Mouse (Mus musculus): ENCODE data around the gene Hrk. TPM values are rescaled to one million over a fixed set of nuclear protein-coding genes. Genes with fewer than 3 reads are reported as not detected.

Gene Hrk
- polyA plus RNA-seq, 1 experiment, result 22.1 TPM

DNA sequence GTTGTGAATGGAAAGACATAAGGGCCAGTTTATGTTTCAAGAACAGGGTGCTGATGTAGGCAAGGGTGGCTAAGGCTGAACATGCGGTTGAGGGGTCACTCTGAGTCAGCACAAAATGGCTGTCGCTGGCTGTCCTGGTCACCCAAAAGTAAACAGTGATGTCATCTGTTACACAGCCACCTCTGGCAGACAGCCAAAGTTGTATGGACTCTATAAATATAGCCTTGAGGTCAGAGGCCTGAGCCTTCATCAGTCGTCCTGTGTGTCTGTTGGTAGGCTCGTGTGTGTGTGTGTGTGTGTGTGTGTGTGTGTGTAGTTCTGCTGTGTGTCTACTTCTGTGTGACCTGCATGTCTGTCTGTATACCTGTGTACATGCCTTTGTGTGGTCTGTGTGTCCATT lies 7.5 kb upstream of the Hrk start:
- no peak for DNase-seq (ENCODE audit: extremely low spot score in 1 of 2, low spot score in 1 of 2)

DNA sequence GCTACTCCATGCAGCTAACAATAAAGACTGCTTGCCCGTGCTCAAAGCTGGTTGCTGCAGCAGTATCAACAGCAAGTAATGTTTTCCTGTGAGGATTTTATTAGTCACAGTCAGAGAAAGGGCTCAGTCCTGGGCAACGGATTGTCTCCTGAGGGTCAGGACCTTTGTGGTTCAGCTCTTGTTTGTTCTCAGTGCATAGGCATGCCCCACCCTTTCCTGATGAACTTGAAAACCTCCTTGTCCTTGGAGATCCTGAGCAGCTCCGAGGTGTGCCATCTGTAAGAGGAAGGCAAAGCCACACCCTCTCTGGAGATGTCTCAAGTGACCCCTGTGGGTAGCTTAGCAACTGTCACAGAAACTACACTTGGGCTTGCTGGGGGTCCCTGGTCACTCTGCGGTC lies 3.8 kb upstream of the Hrk start:
- DNase-seq (ENCODE audit: extremely low spot score in 1 of 2, low spot score in 1 of 2), result no peak

DNA sequence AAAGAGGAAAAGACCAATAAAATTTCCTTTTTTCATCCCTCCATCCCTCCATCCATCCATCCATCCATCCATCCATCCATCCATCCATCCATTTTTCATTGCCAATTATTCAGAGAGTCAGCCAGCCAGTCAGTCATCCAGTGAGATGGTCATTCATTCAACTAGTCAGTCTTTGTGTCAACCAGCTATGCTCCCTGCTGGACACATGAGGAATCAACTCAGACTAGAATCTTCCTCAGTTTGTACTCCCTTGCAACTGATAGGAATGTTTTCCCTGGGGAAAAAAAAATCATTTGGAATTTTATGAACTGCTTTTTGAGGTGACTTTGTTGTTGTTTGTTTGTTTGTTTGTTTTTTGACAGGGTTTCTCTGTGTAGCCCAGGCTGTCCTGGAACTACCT lies 1.0 kb downstream of the Hrk start:
- no peak for DNase-seq (ENCODE audit: extremely low spot score in 1 of 2, low spot score in 1 of 2)

DNA sequence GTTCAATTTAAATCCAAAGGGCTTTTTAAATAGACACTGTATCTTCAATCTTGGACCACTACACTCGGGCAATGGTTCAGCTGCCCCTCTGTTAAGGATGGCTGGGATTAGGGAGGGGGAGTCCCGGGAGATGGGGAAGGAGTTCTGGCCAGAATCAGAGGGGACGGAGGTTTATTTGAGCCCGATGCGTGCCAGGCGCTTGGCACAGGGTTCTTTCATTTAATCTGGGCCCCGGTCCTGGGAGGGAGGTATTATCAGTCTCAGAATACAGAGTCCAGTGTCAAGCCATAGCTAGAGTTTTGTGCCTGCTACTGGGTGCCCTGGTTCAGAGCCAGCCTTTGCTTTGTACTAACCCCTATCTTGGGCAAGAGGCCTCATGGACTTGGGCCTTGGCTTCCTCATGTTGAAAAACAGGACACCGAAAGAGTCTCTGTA lies 3.1 kb downstream of the Hrk start:
- peak in 1 of 2 experiments; percentile 46 for DNase-seq (ENCODE audit: extremely low spot score in 1 of 2, low spot score in 1 of 2)

DNA sequence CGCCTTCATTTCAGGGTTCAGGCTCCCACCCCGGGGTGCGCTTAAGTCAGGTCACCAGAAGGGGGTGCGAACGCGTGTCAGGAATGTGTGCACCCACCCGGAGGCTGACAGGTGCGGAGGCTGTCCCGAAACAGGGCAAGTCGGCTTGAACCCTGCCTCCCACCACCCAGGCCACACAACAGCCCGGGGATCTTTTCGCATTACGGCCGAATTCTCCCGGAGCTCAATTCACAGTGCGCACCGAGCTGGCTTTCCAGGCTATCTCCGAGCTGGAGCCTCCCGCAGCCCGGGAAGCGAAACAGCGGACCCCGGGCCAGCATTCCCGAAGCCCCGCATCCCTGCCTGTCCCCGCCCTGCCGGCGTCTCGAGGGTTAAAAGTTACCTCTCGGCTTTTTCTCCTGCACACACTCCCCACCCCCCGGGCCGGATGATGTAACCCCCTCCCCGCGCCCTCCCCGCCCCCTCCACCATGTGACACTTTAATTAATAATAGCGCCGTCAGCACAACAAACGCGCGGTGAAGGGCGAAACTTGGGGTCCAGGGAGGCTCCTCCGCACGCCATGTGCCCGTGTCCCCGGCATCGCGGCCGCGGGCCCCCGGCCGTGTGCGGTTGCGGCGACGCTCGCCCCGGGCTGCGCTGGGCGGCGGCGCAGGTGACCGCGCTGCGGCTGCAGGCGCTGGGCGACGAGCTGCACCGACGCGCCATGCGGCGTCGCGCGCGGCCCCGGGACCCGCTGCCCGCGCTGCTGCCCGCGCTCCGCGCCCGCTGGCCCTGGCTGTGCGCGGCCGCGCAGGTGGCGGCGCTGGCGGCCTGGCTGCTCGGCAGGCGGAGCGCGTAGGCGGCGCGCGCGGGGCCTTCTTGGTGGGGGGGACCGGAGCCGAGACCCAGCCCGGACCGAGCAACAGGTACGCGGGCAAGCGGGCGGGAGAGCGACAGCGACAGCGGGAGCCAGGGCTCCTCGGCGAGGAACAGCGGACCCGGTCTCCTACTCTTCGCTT lies 5.1 kb downstream of the Hrk start:
- DNase-seq (ENCODE audit: extremely low spot score in 1 of 2, low spot score in 1 of 2), result peak in 1 of 2 experiments; percentile 48

DNA sequence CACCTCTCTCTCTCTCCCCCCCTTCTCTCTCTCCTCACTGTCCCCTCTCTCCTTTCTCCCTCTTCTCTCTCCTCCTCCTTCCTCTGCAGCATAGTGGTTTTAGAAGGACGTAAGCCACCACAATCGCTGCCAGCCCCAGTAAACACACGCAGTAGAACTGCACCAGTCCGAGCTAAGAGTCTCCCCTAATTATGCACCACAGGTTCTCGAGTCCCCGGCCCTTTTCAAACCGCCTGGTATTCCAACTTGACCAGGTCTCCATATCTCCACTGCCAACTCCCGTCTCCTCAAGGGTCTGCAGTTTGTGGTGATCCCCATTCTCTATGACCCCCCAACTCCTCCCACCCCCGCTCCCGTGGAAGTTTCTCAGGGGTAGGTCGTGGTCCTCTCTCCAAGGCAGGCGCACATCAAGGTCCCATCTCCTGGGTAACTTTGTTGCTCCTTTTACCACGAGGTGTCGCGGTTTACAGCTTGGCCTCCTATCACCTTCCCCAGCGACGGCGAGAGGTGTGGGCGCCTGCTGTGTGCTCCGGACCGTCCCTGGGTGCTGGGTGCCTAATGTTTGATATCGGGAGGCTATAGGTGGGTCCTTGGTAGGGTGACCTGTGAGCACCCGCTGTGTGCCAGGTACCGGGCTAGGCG lies 6.6 kb downstream of the Hrk start:
- DNase-seq (ENCODE audit: extremely low spot score in 1 of 2, low spot score in 1 of 2), result peak in 1 of 2 experiments; percentile 43

DNA sequence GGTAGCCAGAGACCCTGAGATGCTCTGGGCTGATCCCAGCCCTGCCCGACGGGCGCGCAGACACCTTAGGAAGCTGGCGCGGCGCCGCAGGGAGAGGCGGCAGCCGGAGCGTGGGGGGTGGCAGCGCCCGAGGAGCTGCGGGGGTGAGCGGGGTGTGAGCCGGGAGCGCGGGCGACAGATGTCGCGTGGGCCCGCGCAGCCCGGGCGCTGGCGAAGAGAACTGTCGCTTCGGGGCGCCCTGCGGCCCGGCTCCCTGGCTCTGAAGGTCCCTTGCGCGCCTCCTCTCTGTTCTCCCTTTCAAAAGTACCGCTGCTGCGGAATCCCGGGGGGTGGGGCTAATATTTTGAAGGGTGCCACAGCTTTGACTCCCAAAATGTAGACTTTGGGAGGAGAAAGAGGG lies 7.2 kb downstream of the Hrk start:
- peak in 1 of 2 experiments; percentile 69 for DNase-seq (ENCODE audit: extremely low spot score in 1 of 2, low spot score in 1 of 2)

DNA sequence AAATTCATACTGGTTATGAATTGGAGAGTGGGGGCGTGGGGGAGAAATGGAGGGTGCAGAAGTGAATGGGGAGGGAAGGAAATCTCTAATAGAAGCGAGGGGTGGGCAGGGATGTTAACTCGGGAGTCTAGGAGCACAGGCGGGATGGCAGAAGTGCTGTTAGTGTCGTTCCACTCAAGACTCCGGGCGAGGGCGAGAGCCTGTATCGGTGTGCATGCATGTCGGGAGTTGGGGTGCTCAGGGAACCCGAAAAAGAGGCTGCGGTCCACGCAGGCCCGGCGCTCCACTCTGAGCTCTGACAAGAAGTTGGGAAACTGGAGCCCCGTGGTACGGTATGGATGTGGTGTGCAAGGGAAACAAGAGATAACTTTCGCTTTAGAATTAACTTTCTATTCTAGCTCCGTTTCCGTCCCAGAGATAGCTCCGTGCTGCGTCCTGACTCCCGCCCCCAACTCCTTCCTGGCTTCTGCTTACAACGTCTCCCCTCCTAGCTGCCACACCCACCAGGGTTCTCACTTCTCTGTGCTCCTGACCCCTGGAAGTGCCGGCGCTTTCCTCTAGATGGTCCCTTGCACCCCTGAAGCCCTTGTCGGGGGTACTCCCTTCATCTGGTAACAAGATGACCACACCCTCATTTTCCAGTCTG lies 7.8 kb downstream of the Hrk start:
- no peak for DNase-seq (ENCODE audit: extremely low spot score in 1 of 2, low spot score in 1 of 2)

DNA sequence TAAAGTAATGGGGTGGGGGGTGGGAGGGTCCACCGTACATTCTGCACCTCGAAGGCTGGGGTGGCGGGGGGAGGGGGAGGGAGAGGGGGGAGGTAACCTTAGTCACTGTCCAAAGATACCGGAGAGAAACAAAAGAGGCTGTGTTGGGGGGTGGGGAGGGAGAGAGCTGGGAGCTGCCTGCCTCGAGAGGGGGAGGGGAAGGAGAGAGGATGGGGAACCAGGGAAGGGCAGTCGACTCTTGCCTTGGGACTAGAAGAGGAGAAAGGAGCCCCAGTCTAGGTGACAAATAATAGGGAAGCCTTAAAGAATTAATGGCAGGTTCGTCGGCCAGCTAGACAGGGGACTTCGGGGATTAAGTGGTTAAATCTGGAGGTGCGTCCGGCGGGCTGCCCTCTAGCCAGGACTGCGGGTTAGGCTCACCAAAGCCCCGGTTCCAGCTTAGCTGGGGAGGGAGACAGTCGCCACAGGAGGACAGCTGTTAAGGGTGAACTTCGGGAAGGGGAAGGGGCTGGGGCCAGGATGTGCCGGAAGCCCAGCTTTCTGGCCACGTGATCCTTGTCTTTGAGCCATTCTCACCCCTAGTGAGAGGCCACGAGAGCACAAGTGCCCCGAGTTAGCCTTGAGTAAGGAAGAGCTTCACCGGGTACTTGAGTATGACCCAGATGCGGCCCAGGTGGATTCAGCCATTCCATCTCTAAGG lies 10.0 kb downstream of the Hrk start:
- no peak for DNase-seq (ENCODE audit: extremely low spot score in 1 of 2, low spot score in 1 of 2)

DNA sequence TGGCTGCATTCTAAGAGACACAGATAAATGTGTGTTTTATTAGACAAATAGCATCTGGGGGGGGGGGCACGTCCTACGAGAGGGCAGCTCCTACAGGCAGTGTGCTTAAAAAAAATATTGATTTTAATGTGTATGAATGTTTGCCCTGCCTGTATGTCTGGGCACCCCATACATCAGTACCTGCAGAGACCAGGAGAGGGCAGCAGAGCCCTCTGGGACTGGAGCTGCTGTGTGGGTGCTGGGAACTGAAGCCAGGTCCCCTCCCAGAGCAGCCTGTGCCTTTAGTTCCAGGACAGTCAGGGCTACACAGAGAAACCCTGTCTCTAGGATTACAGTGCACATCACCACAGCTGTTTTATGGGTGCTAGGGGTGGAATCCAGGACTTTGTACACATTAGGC lies 10.7 kb downstream of the Hrk start:
- no peak for DNase-seq (ENCODE audit: extremely low spot score in 1 of 2, low spot score in 1 of 2)

DNA sequence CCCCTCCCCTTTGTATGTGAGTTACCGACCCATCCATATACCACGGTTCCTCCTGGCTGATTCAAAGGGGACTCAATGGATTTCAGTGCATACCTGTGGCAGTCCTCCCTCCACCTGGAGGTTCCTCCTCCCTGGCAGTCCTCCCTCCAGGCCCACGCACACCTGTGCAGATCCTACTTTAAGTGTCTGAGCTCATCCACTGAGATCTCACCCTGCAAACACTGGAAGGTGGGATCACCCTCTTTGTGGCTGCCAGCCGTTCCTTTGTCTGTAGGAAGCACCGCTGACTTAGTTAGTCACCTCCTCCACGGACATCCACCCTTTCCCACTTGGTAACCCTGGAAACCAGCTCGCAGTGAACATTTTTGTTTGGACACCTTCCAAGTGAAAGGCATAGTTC lies 13.2 kb downstream of the Hrk start:
- DNase-seq (ENCODE audit: extremely low spot score in 1 of 2, low spot score in 1 of 2), result no peak

DNA sequence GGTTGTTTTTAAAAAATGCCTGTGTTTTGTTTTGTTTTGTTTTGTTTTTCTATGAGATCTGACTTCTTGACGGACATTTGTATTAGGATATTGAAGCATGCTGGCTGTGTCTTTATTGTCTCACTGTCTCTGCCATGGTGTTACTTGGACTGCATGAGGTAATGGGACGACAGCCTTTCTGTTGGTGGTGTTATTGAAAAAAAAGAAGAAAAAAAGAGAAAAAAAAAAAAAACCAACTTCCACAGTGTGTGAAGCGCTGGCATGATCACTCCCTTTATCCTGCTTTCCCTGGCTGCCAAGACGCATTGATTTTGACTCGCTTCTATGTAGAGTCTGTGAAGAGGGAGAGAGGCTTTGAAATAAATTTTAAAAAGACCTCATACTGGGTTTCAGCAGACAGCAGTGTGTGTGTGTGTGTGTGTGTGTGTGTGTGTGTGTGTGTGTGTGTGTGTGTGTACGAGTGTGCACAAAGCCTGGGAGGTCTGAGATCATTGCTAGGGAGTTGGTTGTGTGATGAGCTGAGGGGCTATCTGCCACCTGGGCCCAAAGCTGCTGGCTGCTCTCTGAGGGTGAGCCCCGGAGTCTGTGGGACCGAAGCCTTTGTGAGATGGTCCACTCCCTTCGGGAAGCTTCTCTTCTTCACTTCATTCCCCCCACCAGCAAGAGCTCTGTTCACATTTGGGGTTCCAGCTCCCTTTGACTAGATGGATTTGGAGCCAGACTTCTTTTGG lies 22.6 kb downstream of the Hrk start:
- no peak for DNase-seq (ENCODE audit: extremely low spot score in 1 of 2, low spot score in 1 of 2)

DNA sequence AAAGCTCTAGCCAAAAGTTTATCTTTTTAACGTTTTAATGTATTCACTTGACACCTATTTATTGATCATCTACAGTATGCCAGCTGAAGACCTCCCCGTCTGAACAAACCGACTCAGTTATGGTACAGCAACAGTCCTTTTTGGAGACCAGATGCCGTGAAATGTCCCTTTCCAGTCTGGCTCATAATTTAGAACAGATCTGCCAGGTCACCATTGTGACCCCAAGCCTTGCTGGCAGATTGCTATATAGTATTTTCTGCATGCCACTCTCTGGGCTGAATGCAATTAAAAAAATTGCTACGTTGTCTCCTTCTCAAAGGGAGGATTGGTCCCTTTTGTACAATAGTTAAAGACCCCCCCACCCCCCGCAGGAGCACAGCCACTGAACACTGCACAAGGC lies 23.9 kb downstream of the Hrk start:
- no peak for DNase-seq (ENCODE audit: extremely low spot score in 1 of 2, low spot score in 1 of 2)

DNA sequence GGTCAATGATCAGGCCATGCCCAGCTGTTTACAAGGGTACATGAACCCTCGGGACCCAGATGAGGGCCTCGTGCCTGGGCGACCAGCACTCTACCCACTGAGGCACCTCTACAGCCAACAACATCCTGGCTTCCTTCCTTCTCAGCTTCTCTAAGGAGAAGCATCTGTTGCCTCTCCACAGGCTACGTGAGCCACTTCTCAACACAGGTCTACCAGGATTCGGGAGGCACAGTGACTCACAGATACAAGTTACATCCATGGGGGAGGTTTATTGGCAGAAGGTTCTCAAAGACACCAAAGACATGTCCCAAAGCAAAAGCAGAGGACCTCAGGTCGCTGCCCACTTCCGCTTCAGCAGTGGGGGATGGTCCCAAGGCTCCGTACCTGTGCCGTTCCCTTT lies 26.0 kb downstream of the Hrk start:
- no peak for DNase-seq (ENCODE audit: extremely low spot score in 1 of 2, low spot score in 1 of 2)

DNA sequence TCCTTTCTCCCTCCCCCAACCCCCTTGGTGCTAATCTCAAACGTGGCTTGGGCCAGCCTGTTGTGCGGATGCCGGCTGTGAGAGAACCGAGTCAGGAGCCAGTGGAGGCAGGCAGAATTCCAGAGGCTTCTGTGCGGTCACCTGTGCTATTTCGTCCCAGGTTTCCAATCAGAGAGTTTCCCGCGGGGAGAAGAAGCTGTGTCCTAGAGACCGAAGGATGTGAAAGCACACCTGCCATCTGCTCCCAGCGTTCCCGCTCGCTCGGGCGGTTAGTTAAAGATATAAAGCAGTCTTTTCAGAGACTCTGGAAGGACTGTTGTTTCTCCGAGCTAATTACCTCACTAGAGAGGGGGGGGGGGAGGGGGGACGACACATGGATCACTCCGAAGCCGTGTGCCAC lies 27.8 kb downstream of the Hrk start:
- no peak for DNase-seq (ENCODE audit: extremely low spot score in 1 of 2, low spot score in 1 of 2)

DNA sequence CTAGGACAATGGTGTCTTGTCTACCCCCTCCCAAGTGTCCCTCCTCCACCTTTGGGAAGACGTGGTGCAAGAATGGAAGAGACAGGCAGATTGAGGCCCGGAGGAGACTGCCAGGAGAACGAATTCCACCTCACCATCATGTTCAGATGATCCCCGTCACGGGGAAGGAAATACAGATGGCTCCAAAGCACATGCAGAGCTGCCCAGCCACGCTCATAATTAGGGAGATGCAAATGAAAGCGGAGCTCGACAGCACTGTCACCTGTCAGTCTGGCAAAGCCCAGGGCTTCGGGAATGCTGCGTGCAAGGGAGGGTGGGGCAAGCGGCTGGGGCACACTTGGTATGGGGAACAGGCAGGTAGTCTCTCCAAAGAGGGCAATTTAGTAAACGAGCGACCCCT lies 33.0 kb downstream of the Hrk start:
- no peak for DNase-seq (ENCODE audit: extremely low spot score in 1 of 2, low spot score in 1 of 2)

DNA sequence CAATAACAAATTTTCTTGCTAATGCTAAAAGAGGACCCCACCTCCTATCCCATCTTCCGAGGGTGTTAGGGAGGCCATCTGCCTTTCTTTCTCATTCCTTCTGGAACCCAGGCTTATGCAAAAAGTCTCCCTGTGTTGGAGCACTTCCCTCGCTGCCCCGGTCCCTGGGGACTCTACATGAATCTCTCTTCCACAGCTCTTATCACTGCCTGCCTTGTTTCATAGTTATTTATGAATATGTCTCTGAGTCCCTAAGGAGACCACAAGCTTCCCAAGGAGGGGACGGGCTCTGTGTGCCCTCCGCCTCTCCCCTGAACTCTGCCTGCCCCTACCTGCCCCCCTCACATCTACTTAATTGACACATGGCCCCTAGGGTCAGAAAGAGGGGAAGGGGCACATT lies 35.2 kb downstream of the Hrk start:
- no peak for DNase-seq (ENCODE audit: extremely low spot score in 1 of 2, low spot score in 1 of 2)

DNA sequence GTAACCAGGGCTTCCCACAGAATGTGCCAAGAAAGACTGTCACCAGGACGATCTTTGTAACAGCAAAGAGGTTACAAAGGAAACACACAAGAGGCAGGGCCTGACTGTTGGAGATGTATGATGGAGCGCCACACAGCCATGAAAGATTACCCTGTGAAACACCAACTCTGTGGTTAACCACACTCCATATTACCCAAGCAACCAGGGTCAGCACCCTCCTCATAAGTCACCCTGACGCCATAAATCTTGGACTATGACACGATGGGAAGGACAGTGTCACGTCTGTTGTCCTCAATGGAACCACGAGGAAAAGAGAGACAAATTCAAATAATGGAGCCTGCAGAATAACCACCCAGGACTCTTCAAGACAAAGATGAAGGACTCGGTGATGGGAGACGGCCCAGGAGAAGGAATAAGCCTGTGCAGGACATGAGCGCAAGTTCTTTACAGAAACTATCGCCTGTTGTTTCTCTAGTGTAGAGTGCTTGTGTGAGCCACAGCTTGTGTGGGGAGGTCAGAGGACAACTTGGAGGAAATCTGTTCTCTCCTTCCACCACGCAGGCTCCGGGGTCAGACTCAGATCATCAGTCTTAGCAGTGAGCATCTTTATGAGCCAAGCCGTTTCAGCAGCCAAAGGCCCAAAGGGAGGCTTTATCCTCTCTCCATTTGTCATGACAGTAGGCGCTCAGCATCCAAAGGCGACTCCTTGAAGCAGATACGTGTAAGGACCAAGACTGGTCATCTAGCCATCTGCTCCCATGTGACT lies 40.4 kb downstream of the Hrk start:
- DNase-seq (ENCODE audit: extremely low spot score in 1 of 2, low spot score in 1 of 2), result no peak

DNA sequence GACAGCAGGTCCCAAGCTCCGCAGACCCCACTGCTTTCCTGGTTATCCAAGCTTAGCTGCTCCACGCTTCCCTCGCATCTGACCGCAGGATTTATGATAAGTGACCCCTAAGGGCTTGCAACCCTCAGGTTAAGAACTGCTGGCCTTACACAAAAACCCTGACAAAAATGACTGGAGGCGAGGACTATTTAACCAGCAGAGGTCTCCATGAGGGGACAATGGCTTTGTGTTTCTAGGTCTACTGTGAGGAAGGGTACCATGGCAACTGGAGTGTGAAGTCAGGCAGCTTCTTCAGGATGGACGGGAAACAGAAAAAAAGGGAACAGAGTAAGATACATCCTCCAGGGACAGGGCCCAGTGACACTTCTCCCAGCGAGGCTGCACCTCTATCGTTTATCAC lies 41.4 kb downstream of the Hrk start:
- DNase-seq (ENCODE audit: extremely low spot score in 1 of 2, low spot score in 1 of 2), result no peak
